Mouse (Mus musculus): Measurements from ENCODE around the gene Tmc3. TPM values are rescaled to one million over a fixed set of nuclear protein-coding genes. Genes with fewer than 3 reads are reported as not detected.

The Tmc3 gene
- total RNA-seq, 1 experiment, result 0.80 TPM

DNA sequence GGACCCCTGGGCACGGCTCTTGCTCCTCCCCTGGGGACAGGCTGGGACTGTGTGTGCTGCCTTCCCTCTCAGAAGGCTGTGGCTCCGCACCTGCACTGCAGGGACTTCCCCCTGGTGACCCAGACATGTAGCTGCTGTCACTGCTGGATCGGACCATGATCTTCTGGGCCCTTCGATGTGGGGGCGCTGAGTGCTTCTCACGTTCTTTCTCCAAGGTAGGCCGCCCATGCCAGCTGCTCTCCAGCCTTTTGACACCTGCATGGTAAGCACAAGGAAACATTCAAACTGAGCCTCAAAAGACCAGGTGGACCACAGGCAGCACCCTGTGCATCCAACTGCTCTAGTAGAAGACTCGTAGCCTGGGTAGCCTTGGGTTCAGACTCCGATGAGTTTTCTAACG, 76.3 kb downstream of the Tmc3 start:
- no peak for TF ChIP-seq CHD2 (IDR thresholded peaks at IDR 0.05; ENCODE audit: low read depth, low read length)
- TF ChIP-seq HCFC1 (IDR thresholded peaks at IDR 0.05; ENCODE audit: borderline replicate concordance, insufficient read depth, low read length), result no peak
- no peak for TF ChIP-seq ZNF384 (IDR thresholded peaks at IDR 0.05; ENCODE audit: low read depth, low read length)
- TF ChIP-seq MAFK (IDR thresholded peaks at IDR 0.05; ENCODE audit: insufficient read depth, low read depth, low read length), result no peak
- TF ChIP-seq ZC3H11A (IDR thresholded peaks at IDR 0.05; ENCODE audit: borderline replicate concordance, low read depth, low read length), result no peak
- H3K36me3 ChIP-seq (ENCODE audit: control insufficient read depth, insufficient read depth, low read length, poor library complexity, severe bottlenecking), result no peaks in the 10 kb centered on the region
- H3K9me3 ChIP-seq (ENCODE audit: control insufficient read depth, insufficient read depth, low read depth, low read length), result no peaks in the 10 kb centered on the region
- no peak overlapping the region for H3K27ac ChIP-seq (ENCODE audit: insufficient read depth, low read depth, low read length, poor library complexity, severe bottlenecking)
- no peak overlapping the region for H3K4me3 ChIP-seq (ENCODE audit: insufficient read depth in 1 of 2, low read depth in 1 of 2, low read length in 2 of 2, poor library complexity in 1 of 2, severe bottlenecking in 1 of 2)
- in situ Hi-C loops (cut with MboI; ENCODE audit: low sequenced_read_pairs in 2 of 2, unreplicated experiment in 2 of 2), result no loop called here
- DNase-seq (ENCODE audit: low read depth, low spot score), result no peak
- no peak overlapping the region for H3K9ac ChIP-seq (ENCODE audit: insufficient read depth, low read depth, low read length, poor library complexity, severe bottlenecking)
- H3K4me1 ChIP-seq (ENCODE audit: control insufficient read depth in 2 of 2, insufficient read depth in 2 of 2, low read length in 2 of 2, poor library complexity in 1 of 2), result no peaks in the 10 kb centered on the region

DNA sequence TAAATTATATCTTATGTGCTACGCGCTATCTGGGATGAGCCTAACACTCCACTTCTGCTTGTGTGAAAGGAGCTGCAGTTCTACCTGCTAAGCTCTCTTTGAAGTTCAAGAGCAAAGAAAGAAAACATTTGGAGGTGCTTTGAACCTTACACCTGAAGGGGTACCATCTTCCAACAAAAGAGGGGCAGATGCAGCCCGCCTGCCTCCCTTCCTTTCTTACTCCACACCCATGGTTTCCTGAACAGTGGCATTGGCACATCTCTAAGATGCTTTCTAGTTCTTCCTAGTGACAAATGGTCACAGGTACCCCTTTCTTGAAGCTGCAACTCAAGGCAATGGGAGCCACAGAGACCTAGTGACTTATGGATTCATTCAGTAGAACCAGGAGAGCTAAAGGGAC, 77.0 kb downstream of the Tmc3 start:
- Histone ChIP-seq H3K4me1 (ENCODE audit: control insufficient read depth in 2 of 2, insufficient read depth in 2 of 2, low read length in 2 of 2, poor library complexity in 1 of 2) (no peaks in the 10 kb centered on the region), H3K27ac (ENCODE audit: insufficient read depth, low read depth, low read length, poor library complexity, severe bottlenecking) (no peak overlapping the region), H3K4me3 (ENCODE audit: insufficient read depth in 1 of 2, low read depth in 1 of 2, low read length in 2 of 2, poor library complexity in 1 of 2, severe bottlenecking in 1 of 2) (no peak overlapping the region), H3K9me3 (ENCODE audit: control insufficient read depth, insufficient read depth, low read depth, low read length) (no peaks in the 10 kb centered on the region), H3K9ac (ENCODE audit: insufficient read depth, low read depth, low read length, poor library complexity, severe bottlenecking) (no peak overlapping the region), H3K36me3 (ENCODE audit: control insufficient read depth, insufficient read depth, low read length, poor library complexity, severe bottlenecking) (no peaks in the 10 kb centered on the region)
- DNase-seq (ENCODE audit: low read depth, low spot score), result no peak
- no peak for TF ChIP-seq HCFC1 (IDR thresholded peaks at IDR 0.05; ENCODE audit: borderline replicate concordance, insufficient read depth, low read length)
- no peak for TF ChIP-seq ZNF384 (IDR thresholded peaks at IDR 0.05; ENCODE audit: low read depth, low read length)
- no peak for TF ChIP-seq ZC3H11A (IDR thresholded peaks at IDR 0.05; ENCODE audit: borderline replicate concordance, low read depth, low read length)
- in situ Hi-C loops (cut with MboI; ENCODE audit: low sequenced_read_pairs in 2 of 2, unreplicated experiment in 2 of 2), result no loop called here

DNA sequence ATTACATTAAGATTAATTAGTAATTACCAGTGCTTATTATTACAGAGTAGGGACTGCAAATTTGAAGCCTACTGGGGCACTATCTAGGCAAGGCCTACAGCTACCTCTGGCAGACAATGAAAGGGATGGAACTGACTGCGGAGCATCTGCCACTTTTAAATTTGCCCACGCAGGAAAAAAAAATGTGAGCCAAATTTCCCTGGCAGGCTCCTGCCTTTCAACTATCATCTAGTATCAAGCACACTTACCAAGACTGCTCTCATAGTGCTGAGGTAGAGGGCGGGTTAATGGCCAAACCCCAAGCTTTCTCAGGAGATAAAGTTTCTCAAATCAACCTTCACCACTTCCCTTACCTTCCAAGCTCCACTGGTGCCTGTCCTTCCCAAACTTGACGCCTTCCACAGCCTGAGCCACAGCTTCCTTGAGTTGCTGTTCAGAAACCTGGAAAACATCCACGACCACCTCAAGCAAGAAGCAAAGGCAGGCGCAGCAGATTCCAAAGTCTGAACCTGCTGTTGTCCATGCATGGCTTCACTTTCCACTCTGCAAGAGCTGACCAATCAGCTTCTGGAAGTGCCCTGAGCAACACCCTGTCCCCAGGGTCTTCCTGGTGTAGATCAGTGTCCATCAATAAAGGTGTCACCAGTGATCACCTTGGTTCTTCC, 78.1 kb downstream of the Tmc3 start:
- H3K9ac ChIP-seq (ENCODE audit: insufficient read depth, low read depth, low read length, poor library complexity, severe bottlenecking), result no peak overlapping the region
- no peaks in the 10 kb centered on the region for H3K36me3 ChIP-seq (ENCODE audit: control insufficient read depth, insufficient read depth, low read length, poor library complexity, severe bottlenecking)
- in situ Hi-C loops (cut with MboI; ENCODE audit: low sequenced_read_pairs in 2 of 2, unreplicated experiment in 2 of 2), result no loop called here
- no peak for TF ChIP-seq HCFC1 (IDR thresholded peaks at IDR 0.05; ENCODE audit: borderline replicate concordance, insufficient read depth, low read length)
- no peak for DNase-seq (ENCODE audit: low read depth, low spot score)
- no peaks in the 10 kb centered on the region for H3K4me1 ChIP-seq (ENCODE audit: control insufficient read depth in 2 of 2, insufficient read depth in 2 of 2, low read length in 2 of 2, poor library complexity in 1 of 2)
- H3K9me3 ChIP-seq (ENCODE audit: control insufficient read depth, insufficient read depth, low read depth, low read length), result no peaks in the 10 kb centered on the region
- no peak overlapping the region for H3K4me3 ChIP-seq (ENCODE audit: insufficient read depth in 1 of 2, low read depth in 1 of 2, low read length in 2 of 2, poor library complexity in 1 of 2, severe bottlenecking in 1 of 2)
- H3K27ac ChIP-seq (ENCODE audit: insufficient read depth, low read depth, low read length, poor library complexity, severe bottlenecking), result no peak overlapping the region

DNA sequence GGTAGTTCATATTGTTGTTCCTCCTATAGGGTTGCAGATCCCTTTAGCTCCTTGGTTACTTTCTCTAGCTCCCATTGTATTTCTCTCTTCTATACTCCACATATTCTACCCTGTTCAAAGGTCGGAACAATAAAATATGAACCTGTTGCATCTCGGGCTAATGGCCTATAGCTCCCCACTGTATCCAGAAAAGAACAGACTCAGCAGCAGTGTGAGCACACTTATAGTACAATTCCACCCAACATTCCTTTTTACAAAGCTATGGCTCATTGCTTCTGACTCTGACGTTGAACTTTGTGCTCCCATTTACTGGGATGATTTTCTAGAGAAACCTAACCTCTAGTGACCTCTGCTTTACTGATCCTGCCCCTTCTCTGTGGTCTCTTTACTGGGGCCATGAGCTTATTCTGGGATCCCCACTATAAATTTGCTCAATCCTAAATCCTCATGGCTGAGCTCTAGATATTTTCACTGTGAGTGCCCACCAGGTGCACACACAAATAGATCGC, 81.4 kb downstream of the Tmc3 start:
- no peak for DNase-seq (ENCODE audit: low read depth, low spot score)
- Histone ChIP-seq H3K27ac (ENCODE audit: insufficient read depth, low read depth, low read length, poor library complexity, severe bottlenecking) (no peak overlapping the region), H3K4me1 (ENCODE audit: control insufficient read depth in 2 of 2, insufficient read depth in 2 of 2, low read length in 2 of 2, poor library complexity in 1 of 2) (no peaks in the 10 kb centered on the region), H3K9me3 (ENCODE audit: control insufficient read depth, insufficient read depth, low read depth, low read length) (no peaks in the 10 kb centered on the region), H3K36me3 (ENCODE audit: control insufficient read depth, insufficient read depth, low read length, poor library complexity, severe bottlenecking) (no peaks in the 10 kb centered on the region), H3K4me3 (ENCODE audit: insufficient read depth in 1 of 2, low read depth in 1 of 2, low read length in 2 of 2, poor library complexity in 1 of 2, severe bottlenecking in 1 of 2) (no peak overlapping the region), H3K9ac (ENCODE audit: insufficient read depth, low read depth, low read length, poor library complexity, severe bottlenecking) (no peak overlapping the region)
- in situ Hi-C loops (cut with MboI; ENCODE audit: low sequenced_read_pairs in 2 of 2, unreplicated experiment in 2 of 2), result no loop called here
- TF ChIP-seq CHD2 (IDR thresholded peaks at IDR 0.05; ENCODE audit: low read depth, low read length) (no peak), HCFC1 (IDR thresholded peaks at IDR 0.05; ENCODE audit: borderline replicate concordance, insufficient read depth, low read length) (no peak), MAFK (IDR thresholded peaks at IDR 0.05; ENCODE audit: insufficient read depth, low read depth, low read length) (no peak), ZNF384 (IDR thresholded peaks at IDR 0.05; ENCODE audit: low read depth, low read length) (no peak), ZC3H11A (IDR thresholded peaks at IDR 0.05; ENCODE audit: borderline replicate concordance, low read depth, low read length) (no peak)
